In genomic region chr5:27048167-27048566, GRCm38 (mm10) we compare ENCODE assay signal across 9 mouse cellular contexts.
A peak's percentile ranks its signal among the peaks of the same experiment; 100 is the strongest.
DNase-seq lines count a peak whose midpoint lies in the region; ATAC-seq and TF ChIP-seq lines count a peak whose summit lies in the region.
"Had no signal": no experiment of that assay in that cellular context is flagged by ENCODE, and none has a peak within 500 bp of the region (broad histone marks: within the 10 kb centered on the region; RNA-seq: fewer than 3 reads in every experiment).

No protein-coding gene starts in this region.

- H3K4me1 ChIP-seq in hindbrain, postnatal 0 days (ENCODE audit: insufficient read depth, low read length): 0 out of 2 replicates have a peak, but pooled peaks cover 12% of the 10 kb centered on the region
- peaks cover 13% of the 10 kb centered on the region; the same call in 1 of the 2 replicates for H3K4me1 ChIP-seq in midbrain, embryonic 14.5 days (ENCODE audit: control insufficient read depth, insufficient read depth, low read length)
- H3K4me1 ChIP-seq in liver, postnatal 0 days (ENCODE audit: insufficient read depth): no peaks in the 10 kb centered on the region

- H3K4me3 ChIP-seq in hindbrain, postnatal 0 days (ENCODE audit: low read length): no peak overlapping the region
- no peak overlapping the region for H3K4me3 ChIP-seq in midbrain, embryonic 14.5 days (replicated peaks; ENCODE audit: low read depth, low read length)
- H3K4me3 ChIP-seq in liver, postnatal 0 days (ENCODE audit: low read depth, low read length): no peak overlapping the region

- TF ChIP-seq EP300 in liver, postnatal 0 days (IDR thresholded peaks at IDR 0.05; ENCODE audit: low read depth): no peak

- peak; percentile 8 for DNase-seq in kidney, adult 9 months
- DNase-seq in kidney, adult 11 months: no peak
- peak; percentile 24 for DNase-seq in embryo, embryonic 9.5 days (ENCODE audit: extremely low spot score)
- peak; percentile 90 for DNase-seq in hindbrain, postnatal 0 days (ENCODE audit: low spot score)
- peak; percentile 90 for DNase-seq in midbrain, embryonic 14.5 days
- DNase-seq in spleen, adult 12 weeks (ENCODE audit: low spot score): no peak
- no peak for DNase-seq in heart, postnatal 25 days (ENCODE audit: low spot score)
- DNase-seq in liver, postnatal 0 days: no peak

- no peak overlapping the region for H3K4me2 ChIP-seq in hindbrain, postnatal 0 days (ENCODE audit: low read depth, low read length)
- H3K4me2 ChIP-seq in midbrain, embryonic 14.5 days (ENCODE audit: low read length): no peak overlapping the region
- no peak overlapping the region for H3K4me2 ChIP-seq in liver, postnatal 0 days (ENCODE audit: low read depth, low read length)

- no peaks in the 10 kb centered on the region for H3K27me3 ChIP-seq in hindbrain, postnatal 0 days (ENCODE audit: insufficient read depth, low read length)
- H3K27me3 ChIP-seq in midbrain, embryonic 14.5 days (ENCODE audit: control insufficient read depth, insufficient read depth, low read length): 0 out of 2 replicates have a peak, but pooled peaks cover 6% of the 10 kb centered on the region
- peaks cover 16% of the 10 kb centered on the region for H3K27me3 ChIP-seq in liver, postnatal 0 days (ENCODE audit: insufficient read depth, low read length)

- TF ChIP-seq CTCF in hindbrain, postnatal 0 days (IDR thresholded peaks at IDR 0.05; ENCODE audit: low read depth): peak; percentile 84
- no peak for TF ChIP-seq CTCF in liver, postnatal 0 days (IDR thresholded peaks at IDR 0.05; ENCODE audit: low read depth)

- H3K36me3 ChIP-seq in hindbrain, postnatal 0 days (ENCODE audit: insufficient read depth, low read length): no peaks in the 10 kb centered on the region
- no peaks in the 10 kb centered on the region for H3K36me3 ChIP-seq in midbrain, embryonic 14.5 days (ENCODE audit: control insufficient read depth, insufficient read depth, low read length)
- H3K36me3 ChIP-seq in liver, postnatal 0 days (replicated peaks; ENCODE audit: insufficient read depth, low read length): no peaks in the 10 kb centered on the region
- H3K36me3 ChIP-seq: G1E had no signal

- ATAC-seq in hindbrain, postnatal 0 days: peak; percentile 79
- peak; percentile 73; the same call in 1 of the 2 replicates for ATAC-seq in midbrain, embryonic 14.5 days (ENCODE audit: low FRiP score, low TSS enrichment)
- ATAC-seq in liver, postnatal 0 days: no peak

- WGBS in hindbrain, postnatal 0 days: 17% methylated on average over 7 of the region's 7 CpGs
- WGBS in midbrain, embryonic 14.5 days: 16% methylated on average over 7 of the region's 7 CpGs
- 27% methylated on average over 7 of the region's 7 CpGs for WGBS in liver, postnatal 0 days (ENCODE audit: insufficient replicate concordance)

- H3K27ac ChIP-seq in hindbrain, postnatal 0 days: 0 out of 2 replicates have a peak overlapping the region, but pooled peaks have one; percentile 22
- H3K27ac ChIP-seq in midbrain, embryonic 14.5 days (replicated peaks; ENCODE audit: low read depth, low read length): no peak overlapping the region
- H3K27ac ChIP-seq in liver, postnatal 0 days (ENCODE audit: low read depth): no peak overlapping the region

- no peak overlapping the region for H3K9ac ChIP-seq in hindbrain, postnatal 0 days (replicated peaks; ENCODE audit: low read length)
- H3K9ac ChIP-seq in midbrain, embryonic 14.5 days (replicated peaks; ENCODE audit: low read length): no peak overlapping the region
- no peak overlapping the region for H3K9ac ChIP-seq in liver, postnatal 0 days (replicated peaks)

- H3K9me3 ChIP-seq in hindbrain, postnatal 0 days (ENCODE audit: low read length): no peaks in the 10 kb centered on the region
- no peaks in the 10 kb centered on the region for H3K9me3 ChIP-seq in midbrain, embryonic 14.5 days (ENCODE audit: control insufficient read depth, low read length)
- no peaks in the 10 kb centered on the region for H3K9me3 ChIP-seq in liver, postnatal 0 days (ENCODE audit: low read length)

- intact Hi-C loops in heart, postnatal 25 days (cut with DNase I): no loop called here

Comparison
In these comparisons a context has a peak if more than half of its experiments do, and no peak if none do; other contexts are left out.
1. DNase-seq: peak in kidney, adult 9 months (single experiment), embryo, embryonic 9.5 days (single experiment), hindbrain, postnatal 0 days (single experiment) and midbrain, embryonic 14.5 days (single experiment); none in kidney, adult 11 months (single experiment), spleen, adult 12 weeks (single experiment), heart, postnatal 25 days (single experiment) and liver, postnatal 0 days (single experiment).